Mouse (Mus musculus): Measurements from ENCODE around the gene Pdss2. TPM values are rescaled to one million over a fixed set of nuclear protein-coding genes. Genes with fewer than 3 reads are reported as not detected.

Gene Pdss2
- polyA plus RNA-seq, 2 experiments = 4.4 to 4.7 TPM

GRCm38 (mm10) chr10:43277266-43278145 is 56.2 kb downstream of the Pdss2 start:
- no peaks in the 10 kb centered on the region for H3K9me3 ChIP-seq (ENCODE audit: control insufficient read depth, low read length)
- whole genome bisulfite sequencing (ENCODE audit: insufficient replicate concordance) = 45% methylated on average over 8 of the region's 8 CpGs
- no peak overlapping the region for H3K4me3 ChIP-seq (ENCODE audit: insufficient read depth in 1 of 2, low read depth in 2 of 2, low read length in 2 of 2)
- no peak overlapping the region for H3K4me2 ChIP-seq (ENCODE audit: low read depth)
- no peak overlapping the region for H3K27ac ChIP-seq
- peaks cover 0 to 12% of the 10 kb centered on the region in 2 experiments; a peak in 2 of 4 replicates for H3K4me1 ChIP-seq (replicated peaks; ENCODE audit: control insufficient read depth in 2 of 2, insufficient read depth in 2 of 2, low read length in 1 of 2)
- ATAC-seq (ENCODE audit: insufficient read depth) (no peak), DNase-seq (ENCODE audit: low read depth in 3 of 3, low spot score in 3 of 3) (no peak)
- H3K27me3 ChIP-seq (ENCODE audit: control insufficient read depth, insufficient read depth, low read length) = no peaks in the 10 kb centered on the region
- TF ChIP-seq EP300 (IDR thresholded peaks at IDR 0.05; ENCODE audit: low read depth) (no peak), CTCF (IDR thresholded peaks at IDR 0.05; ENCODE audit: low read depth) (no peak)
- no peak overlapping the region for H3K9ac ChIP-seq (replicated peaks)
- H3K36me3 ChIP-seq (replicated peaks; ENCODE audit: control insufficient read depth, insufficient read depth, low read depth) = no peaks in the 10 kb centered on the region

GRCm38 (mm10) chr10:43279637-43280288 is 58.5 kb downstream of the Pdss2 start:
- DNase-seq (ENCODE audit: low read depth in 3 of 3, low spot score in 3 of 3) (no peak), ATAC-seq (ENCODE audit: insufficient read depth) (no peak)
- WGBS (ENCODE audit: insufficient replicate concordance) = 68% methylated on average over 5 of the region's 5 CpGs
- no peak for TF ChIP-seq CTCF (IDR thresholded peaks at IDR 0.05; ENCODE audit: low read depth)
- Histone ChIP-seq H3K9ac (replicated peaks) (no peak overlapping the region), H3K4me1 (replicated peaks; ENCODE audit: control insufficient read depth in 2 of 2, insufficient read depth in 2 of 2, low read length in 1 of 2) (peaks cover 0 to 12% of the 10 kb centered on the region in 2 experiments; a peak in 2 of 4 replicates), H3K9me3 (ENCODE audit: control insufficient read depth, low read length) (no peaks in the 10 kb centered on the region), H3K27ac (no peak overlapping the region), H3K27me3 (ENCODE audit: control insufficient read depth, insufficient read depth, low read length) (no peaks in the 10 kb centered on the region), H3K4me2 (ENCODE audit: low read depth) (no peak overlapping the region), H3K4me3 (ENCODE audit: insufficient read depth in 1 of 2, low read depth in 2 of 2, low read length in 2 of 2) (no peak overlapping the region), H3K36me3 (replicated peaks; ENCODE audit: control insufficient read depth, insufficient read depth, low read depth) (no peaks in the 10 kb centered on the region)

- Histone ChIP-seq H3K27me3 (ENCODE audit: control insufficient read depth, insufficient read depth, low read length) (no peaks in the 10 kb centered on the region), H3K36me3 (replicated peaks; ENCODE audit: control insufficient read depth, insufficient read depth, low read depth) (no peaks in the 10 kb centered on the region), H3K9ac (replicated peaks) (no peak overlapping the region), H3K9me3 (ENCODE audit: control insufficient read depth, low read length) (no peaks in the 10 kb centered on the region), H3K27ac (no peak overlapping the region), H3K4me2 (ENCODE audit: low read depth) (no peak overlapping the region), H3K4me1 (replicated peaks; ENCODE audit: control insufficient read depth in 2 of 2, insufficient read depth in 2 of 2, low read length in 1 of 2) (peaks cover 7 to 18% of the 10 kb centered on the region in 2 experiments), H3K4me3 (ENCODE audit: insufficient read depth in 1 of 2, low read depth in 2 of 2, low read length in 2 of 2) (no peak overlapping the region)
- no peak for TF ChIP-seq EP300 (IDR thresholded peaks at IDR 0.05; ENCODE audit: low read depth)
- no peak for TF ChIP-seq CTCF (IDR thresholded peaks at IDR 0.05; ENCODE audit: low read depth)
- 73% methylated on average over 1 of the region's 1 CpGs for WGBS (ENCODE audit: insufficient replicate concordance)
- ATAC-seq (ENCODE audit: insufficient read depth) (no peak), DNase-seq (ENCODE audit: low read depth in 3 of 3, low spot score in 3 of 3) (no peak)
Observed at GRCm38 (mm10) chr10:43285541-43285940, 64.3 kb downstream of the Pdss2 start.

GRCm38 (mm10) chr10:43290638-43291230 is 69.4 kb downstream of the Pdss2 start:
- ATAC-seq (ENCODE audit: insufficient read depth) (peak; percentile 83), DNase-seq (ENCODE audit: low read depth in 3 of 3, low spot score in 3 of 3) (peak; percentile 59 to 75 (median 59))
- TF ChIP-seq EP300 (IDR thresholded peaks at IDR 0.05; ENCODE audit: low read depth) (peak; percentile 67), CTCF (IDR thresholded peaks at IDR 0.05; ENCODE audit: low read depth) (no peak)
- Histone ChIP-seq H3K36me3 (replicated peaks; ENCODE audit: control insufficient read depth, insufficient read depth, low read depth) (no peaks in the 10 kb centered on the region), H3K9ac (replicated peaks) (peak overlapping the region; percentile 45), H3K4me3 (ENCODE audit: insufficient read depth in 1 of 2, low read depth in 2 of 2, low read length in 2 of 2) (no peak overlapping the region), H3K27me3 (ENCODE audit: control insufficient read depth, insufficient read depth, low read length) (no peaks in the 10 kb centered on the region), H3K4me2 (ENCODE audit: low read depth) (peak overlapping the region; percentile 53), H3K27ac (peak overlapping the region; percentile 83), H3K4me1 (replicated peaks; ENCODE audit: control insufficient read depth in 2 of 2, insufficient read depth in 2 of 2, low read length in 1 of 2) (peaks cover 26 to 41% of the 10 kb centered on the region in 2 experiments), H3K9me3 (ENCODE audit: control insufficient read depth, low read length) (no peaks in the 10 kb centered on the region)
- 12% methylated on average over 2 of the region's 2 CpGs for WGBS (ENCODE audit: insufficient replicate concordance)

- ATAC-seq (ENCODE audit: insufficient read depth) = peak; percentile 88
- DNase-seq (ENCODE audit: low read depth in 3 of 3, low spot score in 3 of 3) = peak; percentile 34 to 51 (median 36)
- H3K9me3 ChIP-seq (ENCODE audit: control insufficient read depth, low read length) = no peaks in the 10 kb centered on the region
- H3K27me3 ChIP-seq (ENCODE audit: control insufficient read depth, insufficient read depth, low read length) = no peaks in the 10 kb centered on the region
- 52% methylated on average over 2 of the region's 2 CpGs for WGBS (ENCODE audit: insufficient replicate concordance)
- peak overlapping the region; percentile 45 for H3K9ac ChIP-seq (replicated peaks)
- no peak overlapping the region for H3K4me3 ChIP-seq (ENCODE audit: insufficient read depth in 1 of 2, low read depth in 2 of 2, low read length in 2 of 2)
- peaks cover 26 to 39% of the 10 kb centered on the region in 2 experiments for H3K4me1 ChIP-seq (replicated peaks; ENCODE audit: control insufficient read depth in 2 of 2, insufficient read depth in 2 of 2, low read length in 1 of 2)
- H3K27ac ChIP-seq = peak overlapping the region; percentile 83
- TF ChIP-seq CTCF (IDR thresholded peaks at IDR 0.05; ENCODE audit: low read depth) (no peak), EP300 (IDR thresholded peaks at IDR 0.05; ENCODE audit: low read depth) (peak; percentile 48)
- H3K4me2 ChIP-seq (ENCODE audit: low read depth) = peak overlapping the region; percentile 53
- no peaks in the 10 kb centered on the region for H3K36me3 ChIP-seq (replicated peaks; ENCODE audit: control insufficient read depth, insufficient read depth, low read depth)
Observed at GRCm38 (mm10) chr10:43291333-43291736, 70.0 kb downstream of the Pdss2 start.

Data from liver, embryonic 14.5 days (tissue).